Mouse (Mus musculus): ENCODE measurements around the gene Drd3.

Gene Drd3

DNA sequence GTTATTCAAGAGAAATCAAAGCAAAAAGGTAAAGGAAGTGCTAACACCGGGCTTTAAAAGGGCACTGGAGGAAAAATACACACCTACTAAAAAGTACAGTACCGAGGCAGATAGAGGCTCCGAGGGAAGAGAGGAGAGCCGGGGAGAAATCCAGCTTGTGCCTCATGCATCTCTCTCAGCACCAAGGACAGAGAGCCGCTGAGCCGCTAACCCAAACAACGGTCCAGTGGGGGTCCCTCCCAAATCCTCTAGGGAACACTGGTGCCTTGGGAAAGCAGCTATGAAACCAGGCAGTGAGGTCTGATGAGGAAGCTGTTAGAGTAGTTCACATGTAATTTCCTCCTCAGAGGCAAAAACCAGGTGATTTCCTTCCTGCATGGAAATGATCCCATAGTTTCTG is at the start of gene Drd3:
Gene Drd3 (plus strand): TSS at position 276 of the 400 bp plus-strand sequence.
- no peak for DNase-seq (ENCODE audit: low spot score in 2 of 2)

DNA sequence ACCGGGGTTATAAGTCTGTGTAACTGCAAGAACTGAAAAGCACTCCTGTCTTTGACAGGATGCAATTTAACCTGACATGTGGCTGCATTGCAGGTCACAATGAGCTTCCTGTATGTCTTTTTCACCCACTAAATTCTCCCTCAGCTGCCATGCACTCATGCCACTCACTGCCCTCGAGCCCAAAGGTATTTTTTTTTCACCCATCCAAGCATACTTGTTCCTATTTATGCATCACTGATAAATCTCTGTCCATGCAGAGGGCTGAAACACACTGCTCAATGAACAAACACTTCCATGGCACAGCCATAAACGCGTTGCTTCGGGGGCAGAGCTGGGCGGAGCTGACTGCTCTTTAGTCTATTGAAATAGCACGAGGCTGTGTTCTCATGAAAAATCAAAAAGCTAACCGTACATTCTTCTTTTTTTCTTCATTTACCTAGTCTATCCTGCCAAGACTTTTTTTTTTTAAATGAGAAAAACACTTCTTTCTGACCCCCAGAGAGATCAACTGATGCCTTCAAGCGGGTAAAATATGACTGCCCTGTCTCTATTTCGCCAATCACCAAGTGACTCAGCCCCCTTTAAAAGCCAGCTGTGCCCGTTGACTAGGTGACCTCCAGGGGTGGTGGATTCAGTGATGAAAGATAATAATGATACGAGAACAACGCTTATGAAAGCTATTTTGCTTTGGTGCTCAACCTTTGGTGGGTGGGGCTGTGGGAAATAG is 45.3 kb upstream of the Drd3 start:
- DNase-seq (ENCODE audit: low spot score in 2 of 2), result peak in 1 of 2 experiments; percentile 6

DNA sequence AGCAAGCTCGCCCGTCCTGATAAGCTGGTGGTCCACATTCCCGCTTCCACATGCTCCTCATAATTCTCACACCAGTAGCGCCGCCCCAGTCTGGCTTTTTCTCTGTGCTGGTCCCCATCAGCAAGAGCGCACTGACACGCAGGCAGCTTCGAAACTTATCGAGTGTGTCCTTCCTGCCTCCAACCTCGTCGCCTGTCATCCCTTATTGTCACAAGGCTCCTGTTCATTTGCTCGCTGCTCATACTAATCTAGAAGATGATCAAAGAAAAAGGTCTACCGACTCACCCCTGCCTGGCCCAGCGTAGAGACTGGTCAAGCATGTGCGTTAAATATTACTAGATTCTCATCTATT is 44.8 kb upstream of the Drd3 start:
- peak in 1 of 2 experiments; percentile 14 for DNase-seq (ENCODE audit: low spot score in 2 of 2)

DNA sequence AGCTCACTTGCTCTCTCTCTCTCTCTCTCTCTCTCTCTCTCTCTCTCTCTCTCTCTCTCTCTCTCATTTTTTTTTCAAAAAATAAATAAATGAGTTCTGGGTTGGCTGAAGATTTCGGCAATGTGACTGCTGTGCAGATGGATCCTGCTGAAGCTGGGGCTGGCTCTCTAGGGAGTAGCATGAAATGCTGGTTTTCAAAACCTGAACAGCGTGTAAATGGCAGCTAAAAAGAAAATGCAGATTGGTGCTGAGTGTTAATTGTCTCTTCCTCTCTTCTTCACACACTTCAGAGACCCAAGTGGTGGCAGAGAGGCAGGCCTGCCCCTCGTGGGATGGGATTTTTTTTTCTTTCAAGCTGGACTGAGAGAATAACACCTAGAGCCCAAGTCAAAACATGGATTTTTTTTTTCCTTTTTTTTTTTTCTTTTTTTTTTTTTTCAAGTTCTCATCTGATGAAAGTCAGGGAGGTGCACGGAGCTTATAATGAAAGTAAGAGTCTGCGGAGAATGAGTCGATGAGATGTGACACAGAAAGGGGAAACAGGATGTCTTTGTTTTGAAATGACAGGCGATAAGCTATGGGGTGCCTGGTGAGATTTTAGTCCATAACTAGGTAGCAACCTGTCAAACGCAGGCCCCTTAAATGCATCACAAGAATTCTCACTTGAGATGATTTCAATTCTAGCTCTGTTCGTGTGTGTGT is 44.2 kb upstream of the Drd3 start:
- peak; percentile 15 to 43 for DNase-seq (ENCODE audit: low spot score in 2 of 2)

DNA sequence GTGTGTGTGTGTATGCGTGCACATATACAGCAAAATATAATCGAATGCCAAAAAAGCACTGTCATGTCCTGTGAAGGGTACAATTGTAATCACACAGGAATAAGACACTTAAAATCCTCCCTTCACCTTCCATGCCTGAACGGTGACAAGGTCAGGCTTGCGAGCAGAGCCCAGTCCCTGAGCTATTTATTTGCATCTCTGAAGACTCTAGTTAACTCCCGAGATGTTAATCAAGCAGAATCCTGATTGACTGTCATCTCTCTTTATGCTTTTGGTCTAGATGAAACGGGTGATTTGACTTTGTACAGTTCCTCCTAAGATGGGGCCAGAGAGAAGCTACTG is 43.7 kb upstream of the Drd3 start:
- no peak for DNase-seq (ENCODE audit: low spot score in 2 of 2)

DNA sequence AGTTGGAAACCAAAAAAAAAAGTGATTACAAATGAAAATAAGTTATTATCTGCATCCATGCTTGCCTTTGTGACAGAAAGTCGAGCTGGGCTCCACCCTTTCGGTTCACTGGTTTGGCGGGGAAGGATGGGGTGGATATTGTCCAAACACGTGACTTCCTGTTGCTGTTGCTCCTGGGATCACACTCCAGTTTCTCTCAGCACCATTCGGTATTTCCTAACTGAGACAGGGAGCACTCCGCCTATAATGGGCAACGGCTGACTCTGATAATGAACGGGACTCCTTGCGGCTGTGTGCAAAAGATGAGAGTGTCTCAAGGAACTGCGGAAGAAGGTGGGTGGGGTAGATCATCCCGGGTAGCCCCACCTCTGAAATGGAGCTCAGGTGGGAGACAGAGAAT is 43.2 kb upstream of the Drd3 start:
- no peak for DNase-seq (ENCODE audit: low spot score in 2 of 2)

DNA sequence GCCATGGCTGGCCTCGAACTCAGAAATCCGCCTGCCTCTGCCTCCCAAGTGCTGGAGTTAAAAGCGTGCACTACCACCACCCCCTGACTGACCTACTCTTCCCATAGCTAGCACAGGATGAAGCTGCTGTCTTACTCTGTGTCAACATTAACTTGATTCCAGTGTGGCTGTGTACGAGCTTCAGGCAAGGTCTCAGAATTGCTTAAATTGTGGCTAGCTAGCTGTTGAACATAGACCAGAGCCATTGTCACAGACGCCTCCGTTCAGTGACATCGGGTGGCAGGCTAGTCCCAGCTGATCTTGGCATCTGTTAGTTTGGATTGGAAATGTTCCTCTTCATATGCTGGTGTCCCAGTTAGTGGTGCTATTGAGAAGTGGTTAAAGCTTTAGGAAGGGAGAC is 42.5 kb upstream of the Drd3 start:
- DNase-seq (ENCODE audit: low spot score in 2 of 2), result no peak

DNA sequence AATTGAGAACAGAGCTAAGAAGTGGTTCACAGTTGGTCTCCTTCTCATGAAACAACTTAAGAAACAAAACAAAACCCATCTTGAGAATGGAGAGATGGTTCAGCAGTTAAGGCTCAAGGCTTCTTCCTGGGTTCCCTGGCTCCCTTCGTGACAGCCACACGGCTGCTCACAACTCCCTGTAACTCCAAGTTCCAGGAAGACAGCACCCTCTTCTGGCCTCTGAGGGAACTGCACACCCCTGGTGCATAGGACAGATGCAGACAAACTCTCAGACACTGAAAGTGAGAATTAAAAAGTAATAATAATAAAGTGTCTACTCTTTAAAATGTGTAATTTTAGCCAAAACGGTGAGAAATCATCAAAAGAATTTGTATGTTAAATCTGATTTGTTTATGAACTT is 29.4 kb upstream of the Drd3 start:
- DNase-seq (ENCODE audit: low spot score in 2 of 2), result peak; percentile 19 to 46

DNA sequence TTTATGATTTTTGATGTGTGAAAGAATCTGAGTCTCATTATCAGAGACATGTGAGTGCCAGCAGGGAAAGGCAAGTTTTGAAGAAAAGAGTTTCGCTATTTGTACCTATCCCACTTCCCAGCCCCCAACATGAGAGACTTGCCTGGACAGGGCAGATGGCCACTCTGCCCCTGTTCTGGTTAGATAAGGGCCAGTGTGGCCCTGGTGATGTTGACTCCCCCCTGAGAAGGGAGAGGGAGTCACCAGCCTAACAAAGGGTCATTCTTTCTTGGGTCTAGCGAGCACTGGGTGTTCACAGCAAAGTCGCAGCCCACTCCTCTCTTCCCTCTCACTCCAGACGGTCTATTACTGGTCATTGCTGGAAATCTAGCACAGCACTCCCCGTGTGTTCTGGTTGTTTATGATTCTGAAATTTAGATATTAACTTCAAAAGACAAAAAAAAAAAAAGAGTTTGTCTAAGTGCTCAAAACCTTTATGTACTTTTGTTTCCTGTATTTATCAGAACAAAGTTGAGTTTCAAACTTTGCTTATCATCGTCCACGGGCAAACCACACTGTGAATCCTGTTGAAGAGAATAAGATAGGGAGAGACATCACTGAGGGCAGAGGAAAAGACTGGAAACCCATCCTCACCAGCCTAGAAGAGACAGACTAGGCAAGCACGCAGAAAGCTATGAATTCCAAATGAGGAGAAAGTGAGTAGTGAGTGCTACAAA is 24.2 kb upstream of the Drd3 start:
- DNase-seq (ENCODE audit: low spot score in 2 of 2), result no peak

DNA sequence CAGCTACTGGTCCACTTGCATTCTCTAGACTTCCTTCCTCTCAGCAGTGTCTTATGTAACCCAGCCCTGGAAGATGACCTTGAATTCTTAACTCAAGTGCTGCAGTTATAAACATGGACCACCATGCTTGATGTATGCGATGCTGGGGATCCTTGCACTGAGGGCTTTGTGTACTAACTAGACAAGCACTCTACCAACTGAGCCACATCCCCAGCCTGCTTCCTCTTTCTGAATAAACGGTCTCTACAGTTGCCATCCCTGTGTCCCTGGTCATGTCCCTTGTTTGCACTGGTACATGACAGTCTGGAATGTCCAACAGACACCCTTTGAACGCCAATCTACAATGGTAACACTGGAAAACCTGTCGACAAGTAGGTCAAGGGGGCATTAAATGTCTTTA is 23.5 kb upstream of the Drd3 start:
- no peak for DNase-seq (ENCODE audit: low spot score in 2 of 2)

DNA sequence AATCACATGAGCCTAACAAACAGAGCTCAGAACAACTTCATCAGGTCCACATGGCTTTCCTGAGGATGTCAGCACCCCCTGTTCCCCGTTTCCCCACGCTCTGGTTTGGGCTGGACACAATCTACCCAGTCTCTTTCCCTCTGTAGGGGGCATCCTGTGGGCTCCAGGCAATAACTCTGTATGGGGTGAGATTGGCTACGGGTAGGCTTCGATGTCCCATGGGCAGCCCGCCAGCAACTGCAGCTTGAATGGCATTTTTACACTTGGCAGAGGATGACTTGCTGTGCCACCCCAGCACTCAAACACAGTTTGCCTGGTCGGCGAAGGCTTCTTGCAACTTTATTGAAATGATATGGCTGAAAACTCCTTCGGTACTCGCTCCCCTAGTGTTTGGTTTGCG is 21.3 kb upstream of the Drd3 start:
- DNase-seq (ENCODE audit: low spot score in 2 of 2), result no peak

DNA sequence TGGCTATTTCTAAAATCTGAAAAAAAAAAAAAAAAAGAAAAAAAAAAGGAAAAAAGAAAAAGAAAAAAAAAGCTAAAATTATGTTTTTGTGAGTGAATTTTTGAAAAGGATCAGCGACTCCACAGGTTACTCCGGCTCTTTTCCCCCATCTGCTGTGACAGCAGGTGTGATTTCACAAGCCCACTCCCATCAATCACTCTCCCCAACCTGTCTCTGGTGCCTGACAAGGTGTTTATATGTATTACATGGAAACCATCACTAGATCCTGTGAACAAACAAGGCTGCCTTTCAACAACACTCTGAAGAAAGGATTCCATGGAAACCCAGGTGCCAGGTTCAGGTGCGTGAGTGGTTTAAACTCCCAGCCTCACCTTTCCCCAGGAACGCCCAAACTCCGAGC is 20.9 kb upstream of the Drd3 start:
- DNase-seq (ENCODE audit: low spot score in 2 of 2), result no peak

DNA sequence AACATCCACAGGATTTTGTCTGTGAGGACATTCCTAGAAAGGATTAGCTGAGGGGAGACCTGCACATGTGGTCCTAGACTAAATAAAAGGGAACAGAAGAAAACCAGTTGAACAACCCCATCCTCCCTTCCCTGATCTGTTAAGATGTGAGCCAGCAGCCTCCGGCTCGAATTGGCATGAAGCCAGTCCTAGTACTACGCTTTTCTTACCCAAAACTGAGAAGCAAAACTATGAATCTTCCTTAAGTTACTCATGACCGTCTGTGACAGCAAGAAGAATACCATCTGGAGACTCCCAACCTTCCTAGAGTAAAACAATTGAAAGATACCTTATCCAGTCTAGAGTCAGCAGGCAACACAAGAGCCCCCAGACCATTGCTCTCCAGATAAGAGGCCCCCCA is 15.9 kb upstream of the Drd3 start:
- DNase-seq (ENCODE audit: low spot score in 2 of 2), result no peak

DNA sequence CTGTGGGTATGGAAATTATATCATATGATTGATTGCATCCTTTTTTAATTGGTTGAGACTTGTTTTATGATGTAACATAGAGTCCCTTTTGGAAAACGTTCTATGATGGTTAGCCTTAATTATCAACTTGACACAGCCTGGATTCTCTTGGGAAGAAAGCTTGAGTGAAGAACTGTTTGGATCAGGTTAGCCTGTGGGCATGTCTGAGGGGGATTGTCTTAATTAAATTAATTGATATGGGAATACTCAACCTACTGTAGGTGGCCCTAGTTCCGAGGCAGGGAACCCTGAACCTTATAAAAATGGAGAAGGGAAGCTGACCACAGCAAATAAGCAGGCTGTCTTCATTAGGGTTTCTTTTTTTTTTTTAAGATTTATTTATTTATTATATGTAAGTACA is 12.9 kb upstream of the Drd3 start:
- DNase-seq (ENCODE audit: low spot score in 2 of 2), result no peak

DNA sequence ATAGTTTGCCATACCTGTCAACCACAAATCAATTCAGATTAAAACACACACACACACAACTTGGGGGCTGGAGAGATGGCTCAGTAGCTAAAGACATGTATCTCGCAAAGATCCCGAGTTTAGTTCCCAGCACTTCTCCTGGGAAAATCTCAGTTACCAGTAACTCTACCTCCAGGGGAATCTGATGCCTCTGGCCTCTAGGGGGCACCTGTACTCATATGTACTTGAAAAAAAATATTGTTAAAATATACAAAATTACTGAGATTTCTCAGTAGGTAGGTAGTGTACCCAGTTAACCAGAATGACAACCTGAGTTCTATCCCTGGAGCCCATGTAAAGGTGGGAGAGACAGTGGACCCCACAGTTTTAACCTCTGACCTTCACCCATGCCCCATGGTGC is 5.4 kb upstream of the Drd3 start:
- DNase-seq (ENCODE audit: low spot score in 2 of 2), result no peak

DNA sequence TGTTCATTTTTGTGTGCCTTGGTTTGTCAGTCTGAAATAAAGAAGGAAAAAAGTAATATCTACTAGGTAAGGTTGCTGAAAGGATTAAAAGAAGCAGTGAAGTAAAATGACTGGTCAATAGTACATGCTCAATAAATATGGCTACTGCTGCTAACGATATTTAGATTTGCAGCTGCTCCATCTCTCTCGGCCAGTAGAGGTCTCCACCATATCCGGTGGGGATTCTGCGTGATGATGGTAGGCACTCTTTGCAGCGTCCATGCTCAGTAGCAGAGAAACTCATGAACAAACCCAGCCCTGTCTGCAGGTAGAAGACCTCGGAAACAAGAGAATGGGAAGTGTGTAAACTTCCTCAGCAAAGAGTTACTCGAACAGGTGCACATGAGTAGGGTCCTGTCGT is 926 bp upstream of the Drd3 start:
- no peak for DNase-seq (ENCODE audit: low spot score in 2 of 2)

DNA sequence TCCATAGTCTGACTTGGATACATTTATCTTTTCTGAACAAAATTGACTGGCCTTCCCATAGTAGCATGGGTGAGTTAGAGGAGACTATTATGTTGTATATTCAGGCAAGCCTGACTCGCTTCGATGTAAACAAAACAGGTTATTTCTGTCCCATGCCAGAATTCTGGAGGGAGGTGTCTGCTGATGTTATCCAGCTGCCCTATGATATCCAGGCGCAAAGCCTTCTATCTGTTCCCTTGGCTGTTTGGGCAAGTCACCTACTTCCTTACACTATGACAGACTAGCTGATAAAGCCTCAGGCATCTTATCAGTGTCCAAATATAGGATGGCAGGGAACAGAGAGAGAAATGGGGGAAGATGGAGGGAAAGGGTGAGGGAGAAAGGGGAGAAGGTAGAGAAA is 18.5 kb downstream of the Drd3 start:
- no peak for DNase-seq (ENCODE audit: low spot score in 2 of 2)

DNA sequence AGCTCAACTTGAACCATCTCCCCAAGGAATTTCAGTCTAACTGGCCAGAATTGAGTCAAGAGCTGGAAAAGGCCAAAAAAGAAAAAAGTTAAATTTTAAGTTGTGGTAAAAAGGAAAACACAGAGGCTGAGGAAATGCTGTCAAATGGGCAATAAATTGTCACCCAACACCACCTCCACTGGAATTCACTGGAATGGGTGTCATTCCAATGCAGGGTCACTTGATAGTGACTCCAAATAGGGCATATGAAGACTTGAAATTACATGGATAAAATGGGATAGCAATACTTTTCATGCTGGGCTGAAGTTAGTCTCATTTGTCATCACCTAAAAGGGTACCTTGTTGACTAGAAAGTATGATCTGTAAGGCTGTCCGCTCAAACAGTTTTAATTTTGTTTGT is 18.9 kb downstream of the Drd3 start:
- DNase-seq (ENCODE audit: low spot score in 2 of 2), result no peak

DNA sequence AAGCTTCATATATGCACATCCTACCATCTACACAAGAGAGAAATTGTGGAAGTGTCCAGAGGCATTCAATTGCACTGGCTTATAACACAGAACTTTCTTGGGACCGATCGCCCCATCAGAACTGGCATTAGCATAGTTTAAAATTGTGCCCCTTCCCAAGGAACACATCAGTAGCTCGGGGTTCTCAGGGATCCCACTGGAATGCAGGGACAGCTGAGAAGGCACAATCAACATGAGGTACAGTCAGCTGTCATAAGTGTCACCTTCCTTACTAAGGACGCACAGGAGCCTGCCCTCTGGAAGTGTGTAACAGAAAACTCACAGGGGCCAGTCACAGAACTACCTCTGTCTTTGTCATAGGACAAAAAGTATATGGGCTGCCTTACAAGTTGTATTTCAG is 19.7 kb downstream of the Drd3 start:
- no peak for DNase-seq (ENCODE audit: low spot score in 2 of 2)

DNA sequence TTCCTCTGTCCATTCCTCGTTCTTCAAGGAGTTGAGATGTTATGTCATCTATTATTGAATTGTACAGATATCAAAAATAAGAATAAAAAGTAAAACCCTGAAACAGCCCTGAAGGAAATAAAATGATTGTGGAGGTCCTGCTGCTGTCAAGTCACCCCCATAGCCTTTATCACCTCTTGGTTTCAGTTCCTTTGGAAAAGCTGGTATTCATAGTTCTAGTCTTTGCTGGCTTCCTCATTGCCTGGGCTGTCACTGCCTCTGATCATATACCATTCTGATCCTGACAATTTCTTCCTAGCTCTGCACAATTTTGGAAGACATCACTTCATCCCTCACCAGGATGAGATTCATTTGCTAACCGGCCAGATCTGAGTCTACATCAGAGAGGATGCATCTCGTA is 23.1 kb downstream of the Drd3 start:
- no peak for DNase-seq (ENCODE audit: low spot score in 2 of 2)

DNA sequence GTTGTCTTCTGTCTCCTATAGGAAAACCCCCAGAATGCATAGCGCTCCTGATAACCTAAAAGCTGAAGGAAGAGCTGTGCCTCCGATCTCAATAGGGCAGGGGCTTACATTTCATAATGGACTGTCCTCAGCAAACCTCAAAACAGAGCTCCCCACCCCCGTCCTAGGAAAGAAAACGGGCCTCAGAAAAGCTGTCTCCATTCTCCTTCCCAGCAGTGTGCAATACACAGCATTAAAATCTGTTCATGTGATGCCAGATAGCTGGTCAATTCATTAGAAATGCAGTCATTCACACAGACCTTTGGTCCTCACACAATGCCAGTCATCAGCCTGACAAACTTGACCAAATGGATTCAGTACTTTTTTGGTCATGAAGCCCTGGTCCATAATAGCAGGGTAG is 45.7 kb downstream of the Drd3 start:
- no peak for DNase-seq (ENCODE audit: low spot score in 2 of 2)

DNA sequence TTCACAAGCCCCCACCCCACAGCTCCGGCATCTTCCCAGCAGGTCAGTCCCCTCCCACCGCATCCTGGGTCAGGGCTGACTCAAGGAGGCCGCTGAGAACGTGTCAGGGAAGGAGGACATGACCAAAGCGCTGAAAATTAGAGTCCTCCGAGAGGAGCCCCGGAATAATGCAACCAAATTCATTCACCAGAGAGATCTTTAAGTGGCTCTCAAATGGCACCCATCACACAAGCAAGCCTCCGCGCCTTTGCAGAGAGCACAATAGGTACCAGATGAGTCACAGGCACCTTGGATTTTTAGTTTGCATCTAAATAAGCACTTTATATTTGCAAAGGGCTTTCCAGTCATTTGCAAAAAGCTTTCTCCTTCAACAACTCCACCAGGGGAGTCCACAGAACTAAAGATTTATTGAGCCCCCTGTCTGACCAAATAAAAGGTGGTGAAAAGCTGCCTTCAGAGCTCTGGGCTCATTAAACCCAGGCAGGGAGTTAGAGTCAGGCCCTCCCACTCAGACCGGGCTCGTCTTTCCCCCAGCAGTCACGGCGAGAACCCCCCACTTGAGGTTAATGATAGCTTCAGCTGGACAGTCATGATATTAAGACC is 46.4 kb downstream of the Drd3 start:
- DNase-seq (ENCODE audit: low spot score in 2 of 2), result no peak

DNA sequence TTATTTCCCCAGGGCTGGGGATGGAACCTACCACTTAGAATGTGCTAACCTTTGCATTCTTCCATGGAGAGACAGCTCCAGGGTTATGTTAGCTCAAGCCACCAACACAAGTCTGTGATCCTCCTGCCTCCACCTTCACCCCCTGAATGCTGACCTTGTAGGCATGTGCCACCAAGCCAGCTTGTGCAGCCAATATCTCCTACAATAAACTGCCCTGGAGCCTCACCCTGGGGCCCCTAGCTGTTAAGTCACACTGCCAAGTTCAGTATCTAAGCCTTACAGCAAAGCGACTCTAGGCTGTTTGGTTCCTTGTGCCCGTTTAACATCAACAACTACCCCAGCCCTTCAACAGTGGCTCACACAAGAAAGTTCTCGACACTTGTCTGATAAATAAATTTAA is 47.3 kb downstream of the Drd3 start:
- DNase-seq (ENCODE audit: low spot score in 2 of 2), result no peak
